Mouse (Mus musculus): ENCODE data around the gene Frmd6.

DNA sequence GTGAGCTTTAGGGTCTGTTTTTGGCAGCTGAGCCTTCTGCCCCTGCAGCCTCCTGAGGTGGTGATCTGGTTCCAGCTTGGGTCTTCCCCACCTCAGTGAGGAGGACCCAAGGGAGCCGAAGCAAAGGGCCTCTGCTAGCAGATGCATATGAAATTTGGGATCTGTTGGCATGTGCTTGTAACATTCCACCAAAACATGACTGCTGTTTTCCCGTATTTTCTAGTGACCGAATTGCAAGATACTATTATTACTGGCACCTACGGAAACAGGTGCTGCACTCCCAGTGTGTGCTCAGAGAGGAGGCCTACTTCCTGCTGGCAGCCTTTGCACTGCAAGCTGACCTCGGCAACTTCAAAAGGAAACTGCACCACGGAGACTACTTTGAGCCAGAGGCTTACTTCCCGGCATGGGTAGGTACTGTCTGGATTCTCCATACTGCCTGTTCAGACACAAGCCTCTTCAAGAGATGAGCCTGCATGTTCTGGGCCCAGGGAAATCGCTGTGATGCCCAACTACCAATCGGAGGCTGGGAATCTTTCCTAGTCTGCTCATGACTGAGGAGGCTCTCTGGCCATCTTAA, 55.2 kb downstream of the Frmd6 start:
- TF ChIP-seq CTCF (conservative IDR thresholded peaks at IDR 0.05 in 1 of 2, IDR thresholded peaks at IDR 0.05 in 1 of 2; ENCODE audit: low read depth in 2 of 2, low read length in 2 of 2) (no peak), TBP (conservative IDR thresholded peaks at IDR 0.05; ENCODE audit: low read depth, low read length) (no peak), POLR2A (IDR thresholded peaks at IDR 0.05; ENCODE audit: low read depth, low read length) (no peak), ZNF384 (IDR thresholded peaks at IDR 0.05; ENCODE audit: low read depth, low read length) (no peak), POLR2AphosphoS2 (IDR thresholded peaks at IDR 0.05; ENCODE audit: low read depth, low read length) (no peak), HCFC1 (IDR thresholded peaks at IDR 0.05; ENCODE audit: low read depth, low read length) (no peak), MEF2A (IDR thresholded peaks at IDR 0.05; ENCODE audit: borderline replicate concordance, low read depth, low read length) (no peak), SMC3 (IDR thresholded peaks at IDR 0.05; ENCODE audit: low read depth, low read length) (no peak)
